Mouse (Mus musculus): ENCODE results near the gene Chst11.

GRCm38 (mm10) chr10:83218778-83219177 lies 233.5 kb downstream of the Chst11 start:
- no peak for TF ChIP-seq MYB (IDR thresholded peaks at IDR 0.05; ENCODE audit: low read depth, low read length)
- TF ChIP-seq CTCF (IDR thresholded peaks at IDR 0.05 in 2 of 3, conservative IDR thresholded peaks at IDR 0.05 in 1 of 3; ENCODE audit: control insufficient read depth in 1 of 3, insufficient read depth in 1 of 3, low read depth in 2 of 3, low read length in 3 of 3, poor library complexity in 1 of 3, severe bottlenecking in 1 of 3), result no peak
- TF ChIP-seq POLR2A (IDR thresholded peaks at IDR 0.05; ENCODE audit: control insufficient read depth in 1 of 2, insufficient read depth in 1 of 2, low read depth in 1 of 2, low read length in 2 of 2, poor library complexity in 1 of 2), result no peak
- no peak for TF ChIP-seq TAL1 (IDR thresholded peaks at IDR 0.05; ENCODE audit: low read length)
- TF ChIP-seq USF2 (IDR thresholded peaks at IDR 0.05; ENCODE audit: borderline replicate concordance in 1 of 2, insufficient read depth in 1 of 2, low read depth in 1 of 2, low read length in 2 of 2), result no peak
- TF ChIP-seq MAX (IDR thresholded peaks at IDR 0.05; ENCODE audit: low read length), result no peak
- TF ChIP-seq ELF1 (IDR thresholded peaks at IDR 0.05; ENCODE audit: low read depth, low read length), result no peak
- no peak for TF ChIP-seq E2F4 (IDR thresholded peaks at IDR 0.05; ENCODE audit: borderline replicate concordance, low read depth, low read length)
- TF ChIP-seq CHD2 (IDR thresholded peaks at IDR 0.05; ENCODE audit: low read length), result no peak
- TF ChIP-seq TBP (IDR thresholded peaks at IDR 0.05; ENCODE audit: low read depth, low read length), result no peak
- no peak for TF ChIP-seq MAZ (IDR thresholded peaks at IDR 0.05; ENCODE audit: low read depth, low read length)
- no peak for TF ChIP-seq BHLHE40 (IDR thresholded peaks at IDR 0.05; ENCODE audit: borderline replicate concordance, low read depth, low read length)
- no peak for TF ChIP-seq EP300 (IDR thresholded peaks at IDR 0.05; ENCODE audit: low read depth in 1 of 2, low read length in 2 of 2)
